9 mouse cellular contexts compared by ENCODE assay signal in the genomic region with DNA sequence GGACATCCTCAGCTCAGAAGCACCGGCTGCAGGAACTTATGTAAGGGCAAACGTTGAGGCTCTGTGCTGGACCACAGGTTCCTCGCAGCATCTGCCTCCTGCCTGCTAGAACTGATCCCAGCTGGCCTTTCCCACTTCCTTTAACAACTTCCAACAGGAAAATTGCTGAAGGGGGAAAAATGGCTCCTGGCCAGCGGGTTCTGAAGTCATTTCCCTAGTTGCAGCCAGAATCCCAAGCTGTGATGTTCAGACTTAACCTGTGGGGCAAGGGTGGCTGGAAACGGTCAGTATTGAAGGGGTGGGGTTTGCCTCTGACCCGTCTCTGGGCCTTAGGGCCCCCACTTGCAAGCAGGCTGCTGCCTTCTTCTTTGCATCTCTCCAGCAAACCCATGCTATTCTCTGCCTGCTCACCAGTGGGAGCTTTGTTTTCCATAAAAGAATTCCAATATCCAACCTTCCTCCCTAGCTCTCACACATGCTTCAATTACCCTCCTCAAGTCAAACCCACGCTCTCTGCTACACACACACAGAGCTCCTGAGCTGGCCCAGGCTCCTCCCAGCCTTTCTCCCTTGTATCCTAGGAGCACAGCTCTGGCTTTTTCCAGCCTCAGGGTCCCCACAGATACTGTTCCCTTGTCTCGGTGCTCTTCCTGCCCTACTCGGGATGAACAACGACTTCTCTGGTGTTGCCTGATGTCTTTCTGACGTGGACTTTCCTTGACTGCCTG.
DNase-seq lines count a peak whose midpoint lies in the region; ATAC-seq lines count a peak whose summit lies in the region.
"Had no signal": no experiment of that assay in that cellular context is flagged by ENCODE, and none has a peak within 500 bp of the region (broad histone marks: within the 10 kb centered on the region; RNA-seq: fewer than 3 reads in every experiment).

No protein-coding gene starts in this region.

- no peak for ATAC-seq in hindbrain, embryonic 12.5 days (ENCODE audit: low FRiP score)
- no peak for ATAC-seq in hindbrain, embryonic 14.5 days (ENCODE audit: low FRiP score)
- ATAC-seq in forebrain, embryonic 13.5 days: no peak
- ATAC-seq in inflammation-experienced regulatory T-cells, adult 6 months: no peak

- no peaks in the 10 kb centered on the region for H3K9me3 ChIP-seq in hindbrain, embryonic 12.5 days (replicated peaks)
- H3K9me3 ChIP-seq in hindbrain, embryonic 14.5 days (ENCODE audit: control insufficient read depth, low read length): no peaks in the 10 kb centered on the region
- no peaks in the 10 kb centered on the region for H3K9me3 ChIP-seq in forebrain, embryonic 13.5 days (replicated peaks)
- H3K9me3 ChIP-seq: megakaryocyte, embryonic 14.5 days had no signal

- no peaks in the 10 kb centered on the region for H3K36me3 ChIP-seq in hindbrain, embryonic 12.5 days
- no peaks in the 10 kb centered on the region for H3K36me3 ChIP-seq in hindbrain, embryonic 14.5 days (replicated peaks; ENCODE audit: control insufficient read depth, insufficient read depth)
- no peaks in the 10 kb centered on the region for H3K36me3 ChIP-seq in forebrain, embryonic 13.5 days (ENCODE audit: poor library complexity, severe bottlenecking)

- peak overlapping the region; percentile 5; the same call in 1 of the 2 replicates for H3K27ac ChIP-seq in hindbrain, embryonic 12.5 days
- H3K27ac ChIP-seq in hindbrain, embryonic 14.5 days: no peak overlapping the region
- H3K27ac ChIP-seq in forebrain, embryonic 13.5 days: no peak overlapping the region

- no peaks in the 10 kb centered on the region for H3K27me3 ChIP-seq in hindbrain, embryonic 12.5 days
- no peaks in the 10 kb centered on the region for H3K27me3 ChIP-seq in hindbrain, embryonic 14.5 days (ENCODE audit: control insufficient read depth, insufficient read depth, low read length)
- H3K27me3 ChIP-seq in forebrain, embryonic 13.5 days: no peaks in the 10 kb centered on the region
- H3K27me3 ChIP-seq: megakaryocyte, embryonic 14.5 days had no signal

- H3K4me1 ChIP-seq in hindbrain, embryonic 12.5 days: peaks cover 31% of the 10 kb centered on the region
- peaks cover 12% of the 10 kb centered on the region; the same call in 1 of the 2 replicates for H3K4me1 ChIP-seq in hindbrain, embryonic 14.5 days (replicated peaks; ENCODE audit: control insufficient read depth, insufficient read depth, low read length)
- H3K4me1 ChIP-seq in forebrain, embryonic 13.5 days: peaks cover 30% of the 10 kb centered on the region

- no peak overlapping the region for H3K4me3 ChIP-seq in hindbrain, embryonic 12.5 days
- H3K4me3 ChIP-seq in hindbrain, embryonic 14.5 days (replicated peaks; ENCODE audit: low read length): no peak overlapping the region
- no peak overlapping the region for H3K4me3 ChIP-seq in forebrain, embryonic 13.5 days

- WGBS in hindbrain, embryonic 12.5 days: 72% methylated on average over 11 of the region's 11 CpGs
- WGBS in hindbrain, embryonic 14.5 days: 75% methylated on average over 11 of the region's 11 CpGs
- WGBS in forebrain, embryonic 13.5 days: 78% methylated on average over 11 of the region's 11 CpGs

- H3K9ac ChIP-seq in hindbrain, embryonic 12.5 days: no peak overlapping the region
- no peak overlapping the region for H3K9ac ChIP-seq in hindbrain, embryonic 14.5 days
- H3K9ac ChIP-seq in forebrain, embryonic 13.5 days: no peak overlapping the region

- no peak for DNase-seq in hindbrain, embryonic 14.5 days (ENCODE audit: low spot score)
- peak; percentile 50 to 73 for DNase-seq in gastrocnemius, postnatal 4 days (ENCODE audit: low spot score in 2 of 2)
- DNase-seq in kidney, adult 8-10 months: peak; percentile 69 to 73
- peak; percentile 54 for DNase-seq in lung, postnatal 25 days (ENCODE audit: low spot score)
- DNase-seq in frontal cortex, postnatal 14 days (ENCODE audit: low spot score in 2 of 2): no peak

- no peak overlapping the region for H3K4me2 ChIP-seq in hindbrain, embryonic 12.5 days (replicated peaks)
- no peak overlapping the region for H3K4me2 ChIP-seq in hindbrain, embryonic 14.5 days (replicated peaks)
- no peak overlapping the region for H3K4me2 ChIP-seq in forebrain, embryonic 13.5 days

Comparison
In these comparisons a context has a peak if more than half of its experiments do, and no peak if none do; other contexts are left out.
1. DNase-seq: peak in gastrocnemius, postnatal 4 days (2 of 2), kidney, adult 8-10 months (2 of 2) and lung, postnatal 25 days (single experiment); none in hindbrain, embryonic 14.5 days (single experiment) and frontal cortex, postnatal 14 days (0 of 2).